9 mouse cellular contexts compared by ENCODE assay signal in genomic region chr13:54684140-54684896, GRCm38 (mm10). TPM values are rescaled to one million over a fixed set of nuclear protein-coding genes. Genes with fewer than 3 reads are reported as not detected.
DNase-seq lines count a peak whose midpoint lies in the region; ATAC-seq and TF ChIP-seq lines count a peak whose summit lies in the region.
"Had no signal": no experiment of that assay in that cellular context is flagged by ENCODE, and none has a peak within 500 bp of the region (broad histone marks: within the 10 kb centered on the region; RNA-seq: fewer than 3 reads in every experiment).

No protein-coding gene starts in this region.

- DNase-seq in cerebellum, adult 9-11 months: peak; percentile 55
- no peak for DNase-seq in cerebellum, adult 11 months
- DNase-seq in ovary, postnatal 36 days (ENCODE audit: low spot score): peak; percentile 73
- no peak for DNase-seq in ovary, postnatal 10 days (ENCODE audit: low spot score)
- DNase-seq in limb, embryonic 11.5 days (ENCODE audit: low spot score): no peak
- no peak for DNase-seq in frontal cortex, postnatal 14 days (ENCODE audit: low spot score in 2 of 2)
- no peak for DNase-seq in lung, adult 2 months
- no peak for DNase-seq in lung, postnatal 36 days

- TF ChIP-seq POLR2A in lung, adult 2 months (IDR thresholded peaks at IDR 0.05; ENCODE audit: borderline replicate concordance, extremely low read depth, low read depth, low read length): no peak

- no peaks in the 10 kb centered on the region for H3K27me3 ChIP-seq in limb, embryonic 11.5 days (ENCODE audit: control insufficient read depth, insufficient read depth, low read length)

- peak overlapping the region; percentile 35; the same call in 1 of the 2 replicates for H3K9ac ChIP-seq in limb, embryonic 11.5 days (ENCODE audit: low read length)

- H3K4me1 ChIP-seq in limb, embryonic 11.5 days (ENCODE audit: control insufficient read depth, insufficient read depth, low read length): peaks cover 15% of the 10 kb centered on the region
- H3K4me1 ChIP-seq in lung, adult 2 months (ENCODE audit: control insufficient read depth, insufficient read depth, low read length): peaks cover 17% of the 10 kb centered on the region

- 46% methylated on average over 3 of the region's 3 CpGs for WGBS in limb, embryonic 11.5 days
- 77% methylated on average over 3 of the region's 3 CpGs for WGBS in lung, adult 2 months

- no peak for ATAC-seq in limb, embryonic 11.5 days (ENCODE audit: insufficient number of reproducible peaks, low FRiP score, low TSS enrichment, low read depth)
- ATAC-seq: activated CD4-positive, CD25-positive, alpha-beta regulatory T cell, adult 4 months had no signal

- H3K36me3 ChIP-seq in limb, embryonic 11.5 days (ENCODE audit: control insufficient read depth, insufficient read depth, low read length): peaks cover 48% of the 10 kb centered on the region

- no peak overlapping the region for H3K4me2 ChIP-seq in limb, embryonic 11.5 days (ENCODE audit: low read depth, severe bottlenecking)

- H3K4me3 ChIP-seq in limb, embryonic 11.5 days (ENCODE audit: low read depth, low read length): no peak overlapping the region; the same call in 1 of the 2 replicates
- H3K4me3 ChIP-seq in lung, adult 2 months (replicated peaks; ENCODE audit: extremely low read depth, low read depth, low read length): no peak overlapping the region

- no peaks in the 10 kb centered on the region for H3K9me3 ChIP-seq in limb, embryonic 11.5 days (ENCODE audit: control insufficient read depth, low read length)

- no peak overlapping the region for H3K27ac ChIP-seq in limb, embryonic 11.5 days (replicated peaks; ENCODE audit: low read depth, low read length)

- TF ChIP-seq CTCF in lung, adult 2 months (IDR thresholded peaks at IDR 0.05; ENCODE audit: insufficient read depth, low read length): no peak

RNA-seq across cellular contexts. Expression of gene Rnf44, which starts 9.4 kb away (rescaled TPM):
- 94.8 and 101 TPM in 2 replicates for polyA plus RNA-seq in limb, embryonic 11.5 days (2014; fragmentation: Nextera tagmentation; extraction: Ambion mirVana)
- polyA plus RNA-seq in lung, adult 2 months (2012; rRNA removed): 256 and 338 TPM in 2 replicates

RNA-seq across cellular contexts. Expression of gene Cdhr2, which starts 16.9 kb away (rescaled TPM):
- polyA plus RNA-seq in limb, embryonic 11.5 days (2014; fragmentation: Nextera tagmentation; extraction: Ambion mirVana): not detected in 2 replicates
- polyA plus RNA-seq in lung, adult 2 months (2012; rRNA removed): 0.05 and 1.1 TPM in 2 replicates

Comparison
In these comparisons a context has a peak if more than half of its experiments do, and no peak if none do; other contexts are left out.
1. DNase-seq: peak in cerebellum, adult 9-11 months (single experiment) and ovary, postnatal 36 days (single experiment); none in cerebellum, adult 11 months (single experiment), ovary, postnatal 10 days (single experiment), limb, embryonic 11.5 days (single experiment), frontal cortex, postnatal 14 days (0 of 2), lung, adult 2 months (single experiment) and lung, postnatal 36 days (single experiment).